ENCODE assay signal across 8 mouse cellular contexts in genomic region chr13:104285737-104286311, GRCm38 (mm10). TPM values are rescaled to one million over a fixed set of nuclear protein-coding genes. Genes with fewer than 3 reads are reported as not detected.
DNase-seq lines count a peak whose midpoint lies in the region; ATAC-seq and TF ChIP-seq lines count a peak whose summit lies in the region.

No protein-coding gene starts in this region.

- no peaks in the 10 kb centered on the region for H3K4me1 ChIP-seq in cerebellum, adult 2 months (ENCODE audit: control insufficient read depth, insufficient read depth, low read length)
- H3K4me1 ChIP-seq in limb, embryonic 10.5 days: peaks cover 21% of the 10 kb centered on the region
- peaks cover 31% of the 10 kb centered on the region for H3K4me1 ChIP-seq in midbrain, embryonic 13.5 days (replicated peaks)

- WGBS in cerebellum, adult 2 months: under 1% methylated on average over 10 of the region's 10 CpGs
- 4% methylated on average over 10 of the region's 10 CpGs for WGBS in limb, embryonic 10.5 days
- 2% methylated on average over 10 of the region's 10 CpGs for whole genome bisulfite sequencing in midbrain, embryonic 13.5 days

- H3K4me3 ChIP-seq in cerebellum, adult 2 months (replicated peaks; ENCODE audit: insufficient read depth, low read depth, low read length): peak overlapping the region; percentile 47
- peak overlapping the region; percentile 54 for H3K4me3 ChIP-seq in limb, embryonic 10.5 days
- peak overlapping the region; percentile 43 for H3K4me3 ChIP-seq in midbrain, embryonic 13.5 days (replicated peaks)

- DNase-seq in layer of hippocampus, adult 11-12 months (ENCODE audit: low spot score): peak; percentile 23
- DNase-seq in layer of hippocampus, adult 9-11 months: no peak
- DNase-seq in cerebellum, adult 2 months: peak; percentile 23 to 32
- peak; percentile 3 for DNase-seq in forelimb bud, embryonic 11.5 days (ENCODE audit: low read depth, low spot score)
- peak; percentile 82 for DNase-seq in induced T-regulatory cell, adult 2 months (ENCODE audit: low read depth)
- peak; percentile 30 for DNase-seq in limb, embryonic 10.5 days (ENCODE audit: low spot score)
- DNase-seq in thymus, postnatal 14 days: peak; percentile 37

- no peak for TF ChIP-seq POLR2A in cerebellum, adult 2 months (IDR thresholded peaks at IDR 0.05; ENCODE audit: borderline replicate concordance, insufficient read depth, low read length)

- H3K4me2 ChIP-seq in midbrain, embryonic 13.5 days (replicated peaks): peak overlapping the region; percentile 64

- H3K27me3 ChIP-seq in cerebellum, adult 2 months (ENCODE audit: control insufficient read depth, insufficient read depth, low read length): no peaks in the 10 kb centered on the region
- no peaks in the 10 kb centered on the region for H3K27me3 ChIP-seq in limb, embryonic 10.5 days (ENCODE audit: low read depth, poor library complexity, severe bottlenecking)
- H3K27me3 ChIP-seq in midbrain, embryonic 13.5 days: no peaks in the 10 kb centered on the region

- H3K27ac ChIP-seq in cerebellum, adult 2 months (ENCODE audit: insufficient read depth, low read length): peak overlapping the region; percentile 51; the same call in 1 of the 2 replicates
- H3K27ac ChIP-seq in limb, embryonic 10.5 days: peak overlapping the region; percentile 84
- 0 out of 2 replicates have a peak overlapping the region, but pooled peaks have one; percentile 47 for H3K27ac ChIP-seq in midbrain, embryonic 13.5 days

- H3K9ac ChIP-seq in midbrain, embryonic 13.5 days (replicated peaks): peak overlapping the region; percentile 57

- ATAC-seq in midbrain, embryonic 13.5 days: no peak

- no peaks in the 10 kb centered on the region for H3K9me3 ChIP-seq in limb, embryonic 10.5 days (replicated peaks)
- H3K9me3 ChIP-seq in midbrain, embryonic 13.5 days: no peaks in the 10 kb centered on the region

- no peaks in the 10 kb centered on the region for H3K36me3 ChIP-seq in limb, embryonic 10.5 days
- H3K36me3 ChIP-seq in midbrain, embryonic 13.5 days: no peaks in the 10 kb centered on the region

- no peak for TF ChIP-seq CTCF in cerebellum, adult 2 months (IDR thresholded peaks at IDR 0.05; ENCODE audit: borderline replicate concordance, insufficient read depth, low read depth, low read length)

RNA-seq across cellular contexts. Expression of gene Adamts6, which starts 1.8 kb away (rescaled TPM):
- 4.6 and 5.0 TPM in 2 replicates for polyA plus RNA-seq in cerebellum, adult 2 months (2012; rRNA removed)
- 1.6 and 3.0 TPM in 2 replicates for polyA plus RNA-seq in limb, embryonic 10.5 days (2016; fragmentation: Nextera tagmentation; extraction: Ambion mirVana)
- 1.9 TPM in 2 replicates for polyA plus RNA-seq in midbrain, embryonic 13.5 days (2015; fragmentation: Nextera tagmentation; extraction: Ambion mirVana)

RNA-seq across cellular contexts. Expression of gene Ppwd1, which starts 57.2 kb away (rescaled TPM):
- polyA plus RNA-seq in cerebellum, adult 2 months (2012; rRNA removed): 9.1 and 9.2 TPM in 2 replicates
- 17.7 and 21.2 TPM in 2 replicates for polyA plus RNA-seq in limb, embryonic 10.5 days (2016; fragmentation: Nextera tagmentation; extraction: Ambion mirVana)
- 9.1 and 10.1 TPM in 2 replicates for polyA plus RNA-seq in midbrain, embryonic 13.5 days (2015; fragmentation: Nextera tagmentation; extraction: Ambion mirVana)

RNA-seq across cellular contexts. Expression of gene Cenpk, which starts 57.4 kb away (rescaled TPM):
- polyA plus RNA-seq in cerebellum, adult 2 months (2012; rRNA removed): 1.0 TPM in 2 replicates
- polyA plus RNA-seq in limb, embryonic 10.5 days (2016; fragmentation: Nextera tagmentation; extraction: Ambion mirVana): 92.0 and 92.9 TPM in 2 replicates
- polyA plus RNA-seq in midbrain, embryonic 13.5 days (2015; fragmentation: Nextera tagmentation; extraction: Ambion mirVana): 28.1 and 36.5 TPM in 2 replicates

Comparison
In these comparisons a context has a peak if more than half of its experiments do, and no peak if none do; other contexts are left out.
1. RNA of gene Cenpk, which starts 57.4 kb away (polyA plus RNA-seq): 92.0 to 92.9 TPM in limb, embryonic 10.5 days and 28.1 to 36.5 TPM in midbrain, embryonic 13.5 days; 1.0 TPM in cerebellum, adult 2 months; every median in the first group is over 10 times any median in the second.
2. Peak in every context shown above with its lines, with median percentiles within 50 percentile points of each other: H3K27ac ChIP-seq and H3K4me3 ChIP-seq.